Mouse (Mus musculus): ENCODE measurements around the gene Stk24. TPM values are rescaled to one million over a fixed set of nuclear protein-coding genes. Genes with fewer than 3 reads are reported as not detected.

Gene Stk24
- total and polyA plus RNA-seq, 3 experiments: 62.5 to 79.3 TPM; not detected in 1

DNA sequence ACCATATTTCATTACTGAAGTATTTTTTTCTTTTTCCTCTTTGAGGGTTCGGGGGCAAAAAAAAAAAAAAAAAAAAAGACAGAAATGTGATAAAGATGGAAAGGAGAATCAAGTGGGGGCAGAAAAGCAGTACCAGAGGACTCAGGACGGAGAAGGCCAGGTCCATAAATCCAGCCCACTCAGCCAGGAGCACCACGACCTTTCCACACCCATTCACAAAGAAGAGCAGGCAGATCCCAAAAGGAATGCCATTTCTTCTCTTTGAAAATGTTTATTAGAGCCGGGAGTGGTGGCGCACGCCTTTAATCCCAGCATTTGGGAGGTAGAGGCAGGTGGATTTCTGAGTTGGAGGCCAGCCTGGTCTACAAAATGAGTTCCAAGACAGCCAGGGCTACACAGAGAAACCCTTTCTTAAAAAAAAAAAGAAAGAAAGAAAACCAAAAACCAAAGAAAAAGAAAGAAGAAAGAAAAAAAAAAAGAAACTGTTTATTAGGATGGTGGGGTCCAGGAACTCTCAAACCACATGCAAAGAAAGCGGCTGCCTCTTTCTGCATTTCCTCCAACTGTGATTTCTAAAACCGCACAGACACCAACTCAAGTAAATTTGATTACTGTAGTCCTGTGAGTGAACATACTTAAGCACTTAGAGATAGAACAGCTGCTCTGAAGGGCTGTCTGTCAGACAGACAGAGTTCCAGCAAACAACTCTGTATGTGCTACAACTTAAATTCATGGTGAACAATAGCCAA lies 74.3 kb downstream of the Stk24 start:
- no peak for TF ChIP-seq TCF12 (IDR thresholded peaks at IDR 0.05; ENCODE audit: low read depth, low read length)
- no peak for TF ChIP-seq JUND (IDR thresholded peaks at IDR 0.05; ENCODE audit: low read depth, low read length)
- no peak for TF ChIP-seq RCOR1 (IDR thresholded peaks at IDR 0.05; ENCODE audit: low read depth, low read length)
- no peak for TF ChIP-seq USF1 (IDR thresholded peaks at IDR 0.05; ENCODE audit: low read depth, low read length)
- no peak for TF ChIP-seq UBTF (IDR thresholded peaks at IDR 0.05; ENCODE audit: borderline replicate concordance, insufficient read depth, low read depth, low read length)
- TF ChIP-seq POLR2A (IDR thresholded peaks at IDR 0.05; ENCODE audit: control insufficient read depth in 1 of 2, insufficient read depth in 1 of 2, low read depth in 1 of 2, low read length in 2 of 2, poor library complexity in 1 of 2): no peak
- TF ChIP-seq MEF2A (IDR thresholded peaks at IDR 0.05; ENCODE audit: extremely low read depth, insufficient replicate concordance, low read depth, low read length, poor library complexity, severe bottlenecking): no peak
- TF ChIP-seq NRF1 (IDR thresholded peaks at IDR 0.05; ENCODE audit: insufficient read depth, low read depth, low read length, poor library complexity, severe bottlenecking): no peak
- TF ChIP-seq ETS1 (IDR thresholded peaks at IDR 0.05; ENCODE audit: low read depth, low read length): no peak
- TF ChIP-seq MAZ (IDR thresholded peaks at IDR 0.05; ENCODE audit: low read depth, low read length): no peak
- TF ChIP-seq SMC3 (IDR thresholded peaks at IDR 0.05; ENCODE audit: low read depth, low read length): no peak
- no peak for TF ChIP-seq POLR2AphosphoS2 (IDR thresholded peaks at IDR 0.05; ENCODE audit: low read length)
- no peak for TF ChIP-seq TAL1 (IDR thresholded peaks at IDR 0.05; ENCODE audit: low read length)
- no peak for TF ChIP-seq GABPA (IDR thresholded peaks at IDR 0.05; ENCODE audit: low read depth, low read length)
- TF ChIP-seq CTCF (IDR thresholded peaks at IDR 0.05 in 2 of 3, conservative IDR thresholded peaks at IDR 0.05 in 1 of 3; ENCODE audit: control insufficient read depth in 1 of 3, insufficient read depth in 1 of 3, low read depth in 2 of 3, low read length in 3 of 3, poor library complexity in 1 of 3, severe bottlenecking in 1 of 3): no peak
- TF ChIP-seq NELFE (IDR thresholded peaks at IDR 0.05; ENCODE audit: low read depth, low read length): no peak
- no peak for TF ChIP-seq POLR2AphosphoS5 (IDR thresholded peaks at IDR 0.05; ENCODE audit: borderline replicate concordance, low read depth, low read length)
- peaks cover 4 to 5% of the 10 kb centered on the region in 2 experiments; a peak in 3 of 4 replicates for H3K36me3 ChIP-seq (ENCODE audit: control insufficient read depth in 1 of 2, insufficient read depth in 2 of 2, low read length in 2 of 2)
- H3K9ac ChIP-seq (ENCODE audit: control insufficient read depth, low read depth, low read length, poor library complexity, severe bottlenecking): no peak overlapping the region
- H3K4me1 ChIP-seq (ENCODE audit: control insufficient read depth in 1 of 2, insufficient read depth in 2 of 2, low read length in 2 of 2): peaks cover 0 to 2% of the 10 kb centered on the region in 2 experiments; a peak in 1 of 4 replicates
- no peak for DNase-seq (ENCODE audit: low read depth, low spot score)
- no peak overlapping the region for H3K27ac ChIP-seq (ENCODE audit: control insufficient read depth, low read depth, low read length)
- no peak overlapping the region for H3K4me3 ChIP-seq (ENCODE audit: control insufficient read depth in 1 of 2, insufficient read depth in 1 of 2, low read depth in 2 of 2, low read length in 2 of 2)
- peaks cover 18% of the 10 kb centered on the region for H3K79me2 ChIP-seq (ENCODE audit: control insufficient read depth, insufficient read depth, low read length, poor library complexity)
- H3K9me3 ChIP-seq (replicated peaks; ENCODE audit: insufficient read depth, low read length): no peaks in the 10 kb centered on the region
- no peaks in the 10 kb centered on the region for H3K27me3 ChIP-seq (ENCODE audit: control insufficient read depth in 1 of 2, insufficient read depth in 2 of 2, low read length in 2 of 2)

DNA sequence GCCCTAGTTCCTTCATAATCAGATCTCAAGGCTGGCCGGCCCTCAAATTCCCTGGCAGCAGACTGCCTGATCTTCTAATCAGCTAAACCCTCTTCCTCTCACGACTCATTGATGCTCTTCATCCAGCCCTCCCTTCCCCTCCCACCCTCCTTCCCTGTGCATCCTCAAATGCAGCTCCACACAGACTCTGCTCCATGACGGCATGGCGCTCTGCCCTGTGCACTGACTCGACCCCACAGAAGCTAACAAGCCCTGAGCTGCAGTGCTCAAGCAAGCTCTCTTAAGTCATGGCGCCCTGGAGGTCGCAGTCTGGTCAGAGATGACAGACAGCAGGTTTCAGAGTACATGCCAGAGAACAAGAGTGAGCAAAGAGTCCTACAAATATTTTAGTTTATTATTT lies 75.3 kb downstream of the Stk24 start:
- no peak for DNase-seq (ENCODE audit: low read depth, low spot score)
- Histone ChIP-seq H3K36me3 (ENCODE audit: control insufficient read depth in 1 of 2, insufficient read depth in 2 of 2, low read length in 2 of 2) (peaks cover 4 to 5% of the 10 kb centered on the region in 2 experiments; a peak in 3 of 4 replicates), H3K27me3 (ENCODE audit: control insufficient read depth in 1 of 2, insufficient read depth in 2 of 2, low read length in 2 of 2) (no peaks in the 10 kb centered on the region), H3K27ac (ENCODE audit: control insufficient read depth, low read depth, low read length) (no peak overlapping the region), H3K4me3 (ENCODE audit: control insufficient read depth in 1 of 2, insufficient read depth in 1 of 2, low read depth in 2 of 2, low read length in 2 of 2) (no peak overlapping the region), H3K79me2 (ENCODE audit: control insufficient read depth, insufficient read depth, low read length, poor library complexity) (peaks cover 9% of the 10 kb centered on the region), H3K4me1 (ENCODE audit: control insufficient read depth in 1 of 2, insufficient read depth in 2 of 2, low read length in 2 of 2) (peaks cover 0 to 2% of the 10 kb centered on the region in 2 experiments; a peak in 1 of 4 replicates), H3K9ac (ENCODE audit: control insufficient read depth, low read depth, low read length, poor library complexity, severe bottlenecking) (no peak overlapping the region), H3K9me3 (replicated peaks; ENCODE audit: insufficient read depth, low read length) (no peaks in the 10 kb centered on the region)
- TF ChIP-seq RAD21 (IDR thresholded peaks at IDR 0.05; ENCODE audit: low read depth, low read length): no peak
- TF ChIP-seq RCOR1 (IDR thresholded peaks at IDR 0.05; ENCODE audit: low read depth, low read length): no peak
- TF ChIP-seq BHLHE40 (IDR thresholded peaks at IDR 0.05; ENCODE audit: borderline replicate concordance, low read depth, low read length): no peak
- TF ChIP-seq KAT2A (conservative IDR thresholded peaks at IDR 0.05; ENCODE audit: low read depth, low read length): no peak
- TF ChIP-seq CHD1 (IDR thresholded peaks at IDR 0.05; ENCODE audit: low read depth, low read length): no peak
- no peak for TF ChIP-seq MEF2A (IDR thresholded peaks at IDR 0.05; ENCODE audit: extremely low read depth, insufficient replicate concordance, low read depth, low read length, poor library complexity, severe bottlenecking)
- no peak for TF ChIP-seq GABPA (IDR thresholded peaks at IDR 0.05; ENCODE audit: low read depth, low read length)
- TF ChIP-seq MAX (IDR thresholded peaks at IDR 0.05; ENCODE audit: low read length): no peak
- TF ChIP-seq SIN3A (IDR thresholded peaks at IDR 0.05; ENCODE audit: low read length): no peak
- TF ChIP-seq NELFE (IDR thresholded peaks at IDR 0.05; ENCODE audit: low read depth, low read length): no peak
